Mouse (Mus musculus) ES-Bruce4 (cell line): ENCODE measurements around the gene Cpa5. TPM values are rescaled to one million over a fixed set of nuclear protein-coding genes. Genes with fewer than 3 reads are reported as not detected.

Source experiments
- H3K27ac ChIP-seq: 2 replicates; pipeline ENCODE4 v1.5.1; 2012; ENCODE audit warnings: low read length, inconsistent platforms; ENCODE audit not compliant: insufficient read depth
- H3K27me3 ChIP-seq: 2 replicates; pipeline ENCODE4 v1.6.1; 2012; ENCODE audit warnings: mild to moderate bottlenecking, low read length, inconsistent platforms; ENCODE audit not compliant: control insufficient read depth, poor library complexity, insufficient read depth, severe bottlenecking
- H3K36me3 ChIP-seq: 2 replicates; pipeline ENCODE4 v1.6.1; 2012; ENCODE audit warnings: inconsistent platforms, mild to moderate bottlenecking, low read length, moderate library complexity; ENCODE audit not compliant: control insufficient read depth, poor library complexity, insufficient read depth, severe bottlenecking
- H3K4me1 ChIP-seq: one replicate; pipeline ENCODE4 v1.8.1; 2011; ENCODE audit warnings: low read length; ENCODE audit not compliant: control insufficient read depth, insufficient read depth
- H3K4me3 ChIP-seq: 2 replicates; pipeline ENCODE4 v1.5.1; 2011; ENCODE audit warnings: low read depth, mild to moderate bottlenecking, low read length
- H3K9ac ChIP-seq: 2 replicates; pipeline ENCODE4 v1.6.1; 2012; ENCODE audit warnings: low read depth, mild to moderate bottlenecking, inconsistent platforms; ENCODE audit not compliant: poor library complexity, severe bottlenecking
- H3K9me3 ChIP-seq: replicated peaks from 2 replicates; pipeline ENCODE4 v1.6.1; 2012; ENCODE audit warnings: mild to moderate bottlenecking, low read length, inconsistent platforms; ENCODE audit not compliant: control insufficient read depth, poor library complexity, insufficient read depth, severe bottlenecking
- CTCF ChIP-seq: IDR thresholded peaks from one replicate; pipeline ENCODE4 v1.8.1; 2011; ENCODE audit warnings: low read depth, low read length
- EP300 ChIP-seq: IDR thresholded peaks from 2 replicates; pipeline ENCODE4 v1.6.1; 2011; ENCODE audit warnings: low read depth, low read length; ENCODE audit not compliant: insufficient read depth
- POLR2A ChIP-seq: IDR thresholded peaks from one replicate; pipeline ENCODE4 v1.8.1; 2011; ENCODE audit warnings: low read length; ENCODE audit not compliant: insufficient read depth
- polyA plus RNA-seq: library from polyadenylated mRNA; stranded (reverse); fragments of >200 nt; gene quantifications from 2 replicates; pipeline ENCODE4 v1.2.4, GENCODE M21; 2011; ENCODE audit warnings: low read depth; ENCODE audit not compliant: missing spikeins, insufficient read depth, insufficient read length

Gene Cpa5
- polyA plus RNA-seq, 1 experiment = not detected

DNA sequence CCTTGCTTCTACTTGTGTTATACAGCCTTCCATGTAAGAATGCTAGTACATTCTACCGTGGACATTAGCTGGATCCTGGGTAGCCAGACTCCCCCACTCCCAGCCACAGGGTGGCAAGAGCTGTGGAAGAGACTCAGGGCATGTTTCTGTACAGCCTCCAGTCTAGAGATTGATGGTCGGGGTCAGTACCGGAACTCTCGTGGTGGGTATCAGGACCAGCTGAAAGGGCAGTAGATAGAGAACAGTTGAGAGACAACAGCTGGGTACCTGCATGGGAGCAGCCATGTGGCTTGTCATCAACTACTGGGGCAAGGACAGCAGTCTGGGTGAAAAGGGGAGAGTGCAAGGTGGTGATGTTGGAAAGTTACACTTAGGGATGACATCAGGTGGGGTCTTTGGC lies 5.7 kb upstream of the Cpa5 start:
- no peaks in the 10 kb centered on the region for H3K9me3 ChIP-seq
- no peaks in the 10 kb centered on the region for H3K4me1 ChIP-seq
- H3K27me3 ChIP-seq = no peaks in the 10 kb centered on the region
- no peak overlapping the region for H3K27ac ChIP-seq
- no peak overlapping the region for H3K4me3 ChIP-seq
- TF ChIP-seq POLR2A (no peak), EP300 (no peak), CTCF (no peak)
- H3K36me3 ChIP-seq = no peaks in the 10 kb centered on the region
- H3K9ac ChIP-seq = no peak overlapping the region

DNA sequence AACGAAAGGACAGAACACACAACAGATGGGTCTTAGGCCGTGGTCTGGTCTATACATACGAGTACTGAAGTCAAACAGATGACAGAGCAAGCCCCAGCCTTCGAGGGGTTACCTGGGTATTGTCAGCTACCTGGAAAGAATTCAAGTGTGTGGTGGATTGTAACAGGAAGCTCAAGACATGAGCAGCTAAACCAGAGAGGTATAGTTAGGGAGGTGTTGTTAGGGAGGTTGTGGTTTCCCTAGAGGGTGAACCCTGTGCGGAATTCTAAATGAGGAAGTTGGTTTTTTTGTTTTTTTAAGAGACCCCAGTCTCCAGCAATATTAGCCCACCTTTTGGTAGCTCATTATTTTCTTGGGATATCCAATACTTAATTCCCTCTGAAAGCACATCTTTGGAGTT lies 5.1 kb upstream of the Cpa5 start:
- Histone ChIP-seq H3K27ac (no peak overlapping the region), H3K9ac (no peak overlapping the region), H3K36me3 (no peaks in the 10 kb centered on the region), H3K4me3 (no peak overlapping the region), H3K9me3 (no peaks in the 10 kb centered on the region), H3K4me1 (no peaks in the 10 kb centered on the region), H3K27me3 (no peaks in the 10 kb centered on the region)
- TF ChIP-seq POLR2A (no peak), EP300 (no peak), CTCF (no peak)

DNA sequence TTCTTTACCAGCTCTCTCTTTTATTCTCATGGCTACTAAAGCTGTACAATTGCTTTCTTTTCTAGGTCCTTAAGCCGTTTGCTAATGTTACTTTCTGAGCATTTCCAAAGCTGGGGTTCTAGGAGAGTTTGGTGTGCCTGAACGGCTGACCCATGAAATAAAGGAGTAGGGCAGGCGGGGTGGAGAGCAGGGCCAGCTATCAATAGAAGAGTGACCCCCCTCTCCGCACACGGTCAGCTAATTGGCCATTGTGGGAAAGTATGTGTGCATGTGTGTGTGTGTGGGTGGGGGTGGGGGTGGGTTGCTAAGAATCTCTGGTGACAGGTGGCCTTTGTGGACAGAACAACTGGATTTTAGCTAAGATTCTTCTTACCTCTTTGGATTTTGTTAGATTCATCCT lies 402 bp downstream of the Cpa5 start:
- no peaks in the 10 kb centered on the region for H3K27me3 ChIP-seq
- no peak overlapping the region for H3K9ac ChIP-seq
- no peaks in the 10 kb centered on the region for H3K36me3 ChIP-seq
- no peaks in the 10 kb centered on the region for H3K9me3 ChIP-seq
- no peaks in the 10 kb centered on the region for H3K4me1 ChIP-seq
- H3K4me3 ChIP-seq = no peak overlapping the region
- H3K27ac ChIP-seq = no peak overlapping the region
- TF ChIP-seq CTCF (no peak), POLR2A (no peak)

DNA sequence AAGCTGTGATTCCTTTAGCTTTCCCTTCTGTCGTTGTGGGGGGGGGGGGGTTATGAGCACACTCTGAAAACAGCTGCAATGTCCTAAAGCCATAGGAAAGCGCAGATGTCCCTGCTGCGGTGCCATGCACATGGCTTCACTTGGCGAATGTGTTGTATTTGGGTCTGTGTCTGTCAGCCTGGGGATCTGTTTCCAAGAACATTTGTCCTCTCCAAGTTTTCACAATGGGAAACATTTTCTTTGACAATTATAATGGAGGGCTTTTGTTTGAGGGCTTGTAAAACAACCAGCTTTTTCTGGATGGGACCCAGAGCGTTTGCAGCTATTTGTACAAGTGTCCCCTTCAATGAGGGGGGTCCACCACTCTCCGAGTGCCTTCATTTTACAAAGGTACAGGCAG lies 3.4 kb downstream of the Cpa5 start:
- no peak overlapping the region for H3K4me3 ChIP-seq
- H3K36me3 ChIP-seq = no peaks in the 10 kb centered on the region
- TF ChIP-seq CTCF = no peak
- H3K4me1 ChIP-seq = no peaks in the 10 kb centered on the region
- H3K27me3 ChIP-seq = no peaks in the 10 kb centered on the region
- H3K27ac ChIP-seq = no peak overlapping the region
- no peak overlapping the region for H3K9ac ChIP-seq
- H3K9me3 ChIP-seq = no peaks in the 10 kb centered on the region

DNA sequence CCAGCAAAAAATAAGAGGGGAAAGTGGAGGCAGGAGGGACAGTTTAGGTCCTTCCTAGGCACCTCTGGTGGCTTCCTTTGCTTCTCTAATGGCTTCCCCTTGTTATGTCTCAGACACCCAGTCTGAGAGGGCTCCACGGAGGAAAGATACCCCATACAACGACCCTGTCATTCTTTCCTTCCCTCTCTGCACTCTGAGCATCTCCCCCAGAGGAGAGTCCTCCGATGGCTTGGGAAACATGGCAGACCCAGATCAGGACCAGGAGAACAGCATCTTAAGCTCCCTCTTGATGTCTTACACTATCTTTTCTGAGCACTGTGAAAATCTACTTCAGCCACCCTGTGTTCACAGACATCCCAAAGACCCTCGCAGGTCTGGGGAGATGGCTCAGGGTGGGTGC lies 4.9 kb downstream of the Cpa5 start:
- H3K27ac ChIP-seq = no peak overlapping the region
- no peaks in the 10 kb centered on the region for H3K36me3 ChIP-seq
- TF ChIP-seq EP300 (no peak), CTCF (no peak), POLR2A (no peak)
- no peak overlapping the region for H3K9ac ChIP-seq
- H3K9me3 ChIP-seq = no peaks in the 10 kb centered on the region
- H3K4me3 ChIP-seq = no peak overlapping the region
- H3K4me1 ChIP-seq = no peaks in the 10 kb centered on the region
- no peaks in the 10 kb centered on the region for H3K27me3 ChIP-seq

DNA sequence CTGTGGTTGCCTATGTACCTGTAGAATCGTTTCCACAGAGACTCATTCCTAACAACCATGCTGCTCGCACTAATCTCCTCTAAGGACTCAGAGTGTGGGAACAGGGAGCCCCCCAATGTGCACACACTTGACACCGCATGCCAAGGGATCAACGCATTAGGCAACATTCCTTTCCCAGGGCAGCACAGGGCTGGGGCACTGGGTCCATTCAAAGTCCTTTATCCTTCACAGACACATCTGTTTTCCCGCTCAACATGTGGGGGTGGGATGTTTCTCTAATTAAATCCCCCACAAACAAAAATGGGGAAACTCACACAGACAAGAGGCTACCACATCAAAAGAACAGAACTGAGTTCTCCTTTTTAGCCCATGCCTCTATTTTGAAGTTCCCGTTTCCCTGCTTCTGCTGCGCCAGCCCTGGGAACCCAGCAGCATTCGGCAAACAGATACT lies 5.7 kb downstream of the Cpa5 start:
- Histone ChIP-seq H3K27ac (no peak overlapping the region), H3K4me1 (no peaks in the 10 kb centered on the region), H3K36me3 (no peaks in the 10 kb centered on the region), H3K4me3 (no peak overlapping the region), H3K27me3 (no peaks in the 10 kb centered on the region), H3K9ac (no peak overlapping the region), H3K9me3 (no peaks in the 10 kb centered on the region)
- no peak for TF ChIP-seq POLR2A
